Mouse (Mus musculus): ENCODE measurements around the gene Ubn2.

- TF ChIP-seq CTCF (IDR thresholded peaks at IDR 0.05; ENCODE audit: borderline replicate concordance, extremely low read depth, insufficient read depth, insufficient read length) (no peak), POLR2A (IDR thresholded peaks at IDR 0.05; ENCODE audit: borderline replicate concordance, extremely low read depth, insufficient read depth, insufficient read length, poor library complexity, severe bottlenecking) (no peak)
Measured at GRCm38 (mm10) chr6:38547707-38548106, 114.0 kb downstream of the Ubn2 start.

All from brain, embryonic 14.5 days (tissue).